Mouse (Mus musculus) lung, embryonic 15.5 days (tissue): ENCODE results near the gene Mrrf. TPM values are rescaled to one million over a fixed set of nuclear protein-coding genes. Genes with fewer than 3 reads are reported as not detected.

Experiments
- ATAC-seq: fragments of 200-750 bp; cut with Nextera tagmentation; 2 replicates; pipeline ENCODE4 v1.8.0; 2017; ENCODE audit warnings: moderate number of reproducible peaks, borderline replicate concordance; ENCODE audit not compliant: low FRiP score, low TSS enrichment; ENCODE audit errors: extremely low read depth
- H3K27ac ChIP-seq: fragments of 300-500 bp; sonication (generic); 2 replicates; pipeline ENCODE4 v1.5.1; 2015; ENCODE audit warnings: moderate library complexity, mild to moderate bottlenecking, inconsistent platforms
- H3K27me3 ChIP-seq: fragments of 300-500 bp; sonication (generic); 2 replicates; pipeline ENCODE4 v1.6.1; 2015; ENCODE audit warnings: inconsistent platforms
- H3K36me3 ChIP-seq: fragments of 300-500 bp; sonication (generic); 2 replicates; pipeline ENCODE4 v1.6.1; 2015; ENCODE audit warnings: inconsistent platforms
- H3K4me1 ChIP-seq: fragments of 300-500 bp; sonication (generic); 2 replicates; pipeline ENCODE4 v1.6.1; 2015; ENCODE audit warnings: inconsistent platforms
- H3K4me2 ChIP-seq: fragments of 300-500 bp; sonication (generic); 2 replicates; pipeline ENCODE4 v1.6.1; 2015; ENCODE audit warnings: inconsistent platforms, mild to moderate bottlenecking, moderate library complexity
- H3K4me3 ChIP-seq: fragments of 300-500 bp; sonication (generic); 2 replicates; pipeline ENCODE4 v1.5.1; 2015; ENCODE audit warnings: mild to moderate bottlenecking, inconsistent platforms
- H3K9ac ChIP-seq: fragments of 300-500 bp; sonication (generic); 2 replicates; pipeline ENCODE4 v1.6.1; 2015; ENCODE audit warnings: inconsistent platforms
- H3K9me3 ChIP-seq: fragments of 300-500 bp; sonication (generic); 2 replicates; pipeline ENCODE4 v1.6.1; 2016; ENCODE audit warnings: inconsistent platforms
- WGBS: fragments of 180-500 bp; shearing (Covaris S2); methylation state at CpG from one replicate; pipeline ENCODE4 v1.1.7; 2015; 5-methylcytosine and 5-hydroxymethylcytosine counted together
- polyA plus RNA-seq: library from polyadenylated mRNA; unstranded; fragments of >200 nt; fragmentation: Nextera tagmentation; extraction: Ambion mirVana; gene quantifications from 2 replicates; pipeline ENCODE4 v1.2.1, GENCODE M21; 2015

Gene Mrrf
- polyA plus RNA-seq, 1 experiment from 2014 or later = 31.1 TPM

- H3K9me3 ChIP-seq = no peaks in the 10 kb centered on the region
- peaks cover 32% of the 10 kb centered on the region for H3K4me1 ChIP-seq
- no peak overlapping the region for H3K4me2 ChIP-seq
- no peaks in the 10 kb centered on the region for H3K36me3 ChIP-seq
- no peaks in the 10 kb centered on the region for H3K27me3 ChIP-seq
- no peak overlapping the region for H3K27ac ChIP-seq
- H3K4me3 ChIP-seq = no peak overlapping the region
- ATAC-seq = no peak
- WGBS = 71% methylated on average over 4 of the region's 4 CpGs
- H3K9ac ChIP-seq = no peak overlapping the region
Measured at GRCm38 (mm10) chr2:36220891-36221290, 84.7 kb downstream of the Mrrf start.

GRCm38 (mm10) chr2:36222168-36222848 is 86.1 kb downstream of the Mrrf start:
- Histone ChIP-seq H3K9me3 (no peaks in the 10 kb centered on the region), H3K4me2 (no peak overlapping the region), H3K27me3 (0 out of 2 replicates have a peak, but pooled peaks cover 2% of the 10 kb centered on the region), H3K4me1 (peaks cover 18% of the 10 kb centered on the region), H3K36me3 (no peaks in the 10 kb centered on the region), H3K4me3 (no peak overlapping the region), H3K27ac (no peak overlapping the region), H3K9ac (no peak overlapping the region)
- WGBS = 59% methylated on average over 7 of the region's 7 CpGs
- no peak for ATAC-seq

DNA sequence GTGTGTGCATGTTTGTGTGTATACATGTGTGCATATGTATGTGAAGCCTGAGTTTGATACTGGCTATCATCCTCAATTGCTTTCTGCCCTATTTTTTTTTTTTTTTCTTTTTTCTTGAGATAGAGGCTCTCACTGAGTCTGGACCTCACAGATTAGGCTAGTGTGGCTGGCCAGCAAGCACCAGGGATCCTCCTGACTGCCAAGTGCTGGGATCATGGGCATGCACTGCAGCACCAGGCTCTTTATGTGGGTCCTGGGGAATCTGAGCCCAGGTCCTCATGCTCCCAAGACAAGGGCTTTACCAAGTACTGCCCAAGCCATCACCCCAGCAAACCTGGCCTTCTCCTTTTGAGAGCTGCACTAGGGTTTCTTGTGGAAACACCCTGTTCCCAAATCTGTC is 87.2 kb downstream of the Mrrf start:
- ATAC-seq = no peak
- no peaks in the 10 kb centered on the region for H3K36me3 ChIP-seq
- H3K9me3 ChIP-seq = no peaks in the 10 kb centered on the region
- no peak overlapping the region for H3K27ac ChIP-seq
- peaks cover 8% of the 10 kb centered on the region; the same call in 1 of the 2 replicates for H3K4me1 ChIP-seq
- H3K9ac ChIP-seq = no peak overlapping the region
- 0 out of 2 replicates have a peak, but pooled peaks cover 2% of the 10 kb centered on the region for H3K27me3 ChIP-seq
- no peak overlapping the region for H3K4me2 ChIP-seq
- H3K4me3 ChIP-seq = no peak overlapping the region

DNA sequence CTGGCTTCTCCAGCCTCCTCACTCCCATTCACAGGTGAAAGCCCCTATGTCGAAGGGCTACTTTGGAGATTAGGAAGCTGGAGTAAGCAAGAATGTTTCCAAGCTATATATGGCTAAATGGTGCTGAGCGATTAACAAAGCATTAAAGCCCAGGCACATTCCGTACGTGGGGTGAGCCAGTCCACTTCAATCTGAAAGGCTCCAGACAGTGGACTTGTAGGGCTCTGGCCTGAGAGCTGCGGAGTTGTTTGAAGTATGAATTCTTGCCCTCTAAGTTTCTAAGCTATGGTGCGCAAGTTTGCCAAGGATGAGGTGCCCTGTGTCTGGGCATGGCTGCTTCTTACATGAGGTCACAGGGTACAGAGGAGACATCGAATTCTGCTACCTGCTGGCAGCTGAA is 88.0 kb downstream of the Mrrf start:
- Histone ChIP-seq H3K4me3 (no peak overlapping the region), H3K4me2 (no peak overlapping the region), H3K27me3 (0 out of 2 replicates have a peak, but pooled peaks cover 2% of the 10 kb centered on the region), H3K9me3 (no peaks in the 10 kb centered on the region), H3K36me3 (no peaks in the 10 kb centered on the region), H3K9ac (no peak overlapping the region), H3K27ac (peak overlapping the region; percentile 8), H3K4me1 (peaks cover 8% of the 10 kb centered on the region; the same call in 1 of the 2 replicates)
- no peak for ATAC-seq
- WGBS = 68% methylated on average over 7 of the region's 7 CpGs

DNA sequence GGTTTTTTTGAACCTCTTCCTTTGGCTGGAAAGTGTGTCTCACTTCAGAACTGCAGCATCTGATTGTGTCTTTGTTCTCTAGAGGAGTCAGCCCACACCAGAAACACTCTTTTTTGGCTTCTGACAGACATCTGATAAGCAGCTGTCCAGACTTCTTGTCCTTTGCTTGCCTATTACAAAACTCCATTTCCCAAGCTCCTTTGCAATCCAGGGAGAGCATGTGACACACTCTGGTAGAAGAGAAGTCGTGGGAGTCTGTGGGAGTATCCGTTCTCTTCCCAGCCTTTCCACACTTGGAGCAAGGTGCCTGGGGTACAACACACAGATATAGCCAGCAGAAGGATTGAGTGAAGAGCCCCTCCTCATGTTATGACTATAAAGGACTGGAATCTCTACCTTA is 88.4 kb downstream of the Mrrf start:
- Histone ChIP-seq H3K4me2 (no peak overlapping the region), H3K9ac (no peak overlapping the region), H3K4me3 (no peak overlapping the region), H3K9me3 (no peaks in the 10 kb centered on the region), H3K27ac (peak overlapping the region; percentile 8; the same call in 1 of the 2 replicates), H3K27me3 (0 out of 2 replicates have a peak, but pooled peaks cover 2% of the 10 kb centered on the region), H3K36me3 (no peaks in the 10 kb centered on the region), H3K4me1 (peaks cover 9% of the 10 kb centered on the region; the same call in 1 of the 2 replicates)
- WGBS = 18% methylated on average over 2 of the region's 2 CpGs
- no peak for ATAC-seq

DNA sequence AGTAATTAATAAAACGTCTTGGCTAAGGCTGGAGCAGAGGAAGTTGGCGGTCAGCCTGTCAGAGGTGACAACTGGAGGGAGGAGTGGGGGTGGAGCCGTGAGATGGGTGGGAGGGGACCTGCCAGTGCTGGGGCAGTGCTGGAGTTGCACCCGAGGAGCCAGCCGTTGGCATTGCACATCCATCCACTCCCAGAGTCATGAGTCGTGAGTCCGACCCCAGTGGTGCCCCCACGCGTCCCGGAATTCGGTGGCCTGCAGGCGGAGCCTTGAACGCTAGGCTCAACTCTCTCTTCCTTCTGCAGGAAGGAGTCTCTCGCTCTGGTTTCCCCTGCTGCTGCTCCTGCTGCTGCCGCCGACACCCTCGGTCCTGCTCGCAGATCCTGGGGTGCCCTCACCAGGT is 94.2 kb downstream of the Mrrf start, which contains the start of gene Ptgs1:
Gene Ptgs1 (plus strand): TSS at position 61 of the 400 bp plus-strand sequence.
- H3K9ac ChIP-seq = peak within 1 kb of the TSS; percentile 71
- H3K27me3 ChIP-seq = 0 out of 2 replicates have a peak, but pooled peaks cover 2% of the 10 kb centered on the region
- H3K4me3 ChIP-seq = peak within 1 kb of the TSS; percentile 60
- H3K9me3 ChIP-seq = no peaks in the 10 kb centered on the region
- WGBS = under 1% methylated on average over 18 of the region's 18 CpGs
- H3K36me3 ChIP-seq = no peaks in the 10 kb centered on the region
- peak within 1 kb of the TSS; percentile 61 for H3K27ac ChIP-seq
- peak; percentile 74 for ATAC-seq
- peak within 1 kb of the TSS; percentile 96 for H3K4me2 ChIP-seq
- peaks cover 43% of the 10 kb centered on the region for H3K4me1 ChIP-seq

DNA sequence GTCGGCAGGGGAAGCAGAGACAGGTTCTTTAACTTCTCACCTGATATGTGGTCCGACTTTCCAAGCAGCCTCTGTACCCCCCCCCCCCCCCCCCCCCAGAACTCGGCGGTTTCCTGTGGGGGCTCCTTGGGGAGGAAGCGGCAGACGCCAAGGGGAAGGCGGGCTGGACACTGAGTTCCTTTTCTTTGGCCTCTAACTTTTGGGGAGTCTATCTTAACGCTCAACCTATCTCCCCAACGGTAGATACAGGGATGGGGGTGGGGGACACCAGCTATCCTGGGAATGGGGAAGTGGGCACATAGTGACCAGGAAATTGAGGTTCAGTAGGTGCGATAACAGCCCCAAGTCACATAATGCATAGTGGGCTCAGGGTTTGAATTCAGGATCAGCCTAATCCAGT is 94.8 kb downstream of the Mrrf start:
- Histone ChIP-seq H3K4me2 (peak overlapping the region; percentile 96), H3K4me1 (peaks cover 49% of the 10 kb centered on the region), H3K9me3 (no peaks in the 10 kb centered on the region), H3K27ac (0 out of 2 replicates have a peak overlapping the region, but pooled peaks have one; percentile 61), H3K4me3 (peak overlapping the region; percentile 60), H3K27me3 (0 out of 2 replicates have a peak, but pooled peaks cover 2% of the 10 kb centered on the region), H3K36me3 (no peaks in the 10 kb centered on the region), H3K9ac (peak overlapping the region; percentile 71)
- 19% methylated on average over 8 of the region's 10 CpGs for WGBS
- ATAC-seq = no peak

DNA sequence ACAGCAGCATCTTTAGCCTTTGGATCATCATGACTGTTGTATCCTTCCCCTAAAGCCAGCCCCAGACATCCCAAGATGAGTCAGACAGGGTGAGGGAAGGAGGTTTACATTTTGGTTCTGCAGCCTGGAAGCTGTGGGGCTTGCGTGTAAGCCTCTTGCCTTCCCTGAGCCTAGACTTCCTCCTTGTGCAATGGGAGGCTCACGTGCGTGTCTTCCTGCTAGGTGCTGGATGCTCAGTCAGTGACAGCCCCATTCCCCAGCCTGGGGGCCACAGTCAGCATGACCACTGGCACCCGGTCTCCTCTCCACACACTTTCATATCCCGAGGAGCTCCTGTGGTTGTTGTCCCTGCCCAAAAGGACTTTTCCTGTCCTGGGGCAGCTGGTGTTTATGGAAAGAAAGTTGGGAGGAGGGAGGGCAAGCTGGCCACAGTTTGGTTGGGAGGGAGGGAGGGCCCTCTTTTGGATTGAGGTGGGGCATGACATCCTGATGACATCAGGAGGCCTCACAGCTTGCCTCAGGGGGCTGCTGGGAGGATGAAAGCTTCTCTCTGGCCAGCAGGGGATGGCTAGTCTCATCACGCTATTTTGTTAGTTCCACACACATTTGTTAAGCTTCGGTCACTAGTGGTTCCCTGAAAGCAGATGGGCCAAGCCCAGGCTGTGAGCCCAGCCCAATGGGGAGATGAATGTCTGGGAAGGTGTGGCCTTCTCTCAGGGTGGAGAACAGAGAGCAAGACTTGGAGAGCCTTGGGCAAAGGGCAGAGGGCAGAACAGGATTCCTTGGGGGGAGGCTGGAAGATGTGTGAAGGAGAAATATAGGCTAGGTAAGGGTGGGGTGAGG is 98.6 kb downstream of the Mrrf start:
- ATAC-seq = peak; percentile 10; the same call in 1 of the 2 replicates
- H3K4me2 ChIP-seq = no peak overlapping the region
- H3K9ac ChIP-seq = no peak overlapping the region
- H3K9me3 ChIP-seq = no peaks in the 10 kb centered on the region
- no peaks in the 10 kb centered on the region for H3K27me3 ChIP-seq
- no peak overlapping the region for H3K4me3 ChIP-seq
- H3K4me1 ChIP-seq = peaks cover 63% of the 10 kb centered on the region
- 0 out of 2 replicates have a peak, but pooled peaks cover 2% of the 10 kb centered on the region for H3K36me3 ChIP-seq
- 42% methylated on average over 7 of the region's 7 CpGs for WGBS
- peak overlapping the region; percentile 79 for H3K27ac ChIP-seq

DNA sequence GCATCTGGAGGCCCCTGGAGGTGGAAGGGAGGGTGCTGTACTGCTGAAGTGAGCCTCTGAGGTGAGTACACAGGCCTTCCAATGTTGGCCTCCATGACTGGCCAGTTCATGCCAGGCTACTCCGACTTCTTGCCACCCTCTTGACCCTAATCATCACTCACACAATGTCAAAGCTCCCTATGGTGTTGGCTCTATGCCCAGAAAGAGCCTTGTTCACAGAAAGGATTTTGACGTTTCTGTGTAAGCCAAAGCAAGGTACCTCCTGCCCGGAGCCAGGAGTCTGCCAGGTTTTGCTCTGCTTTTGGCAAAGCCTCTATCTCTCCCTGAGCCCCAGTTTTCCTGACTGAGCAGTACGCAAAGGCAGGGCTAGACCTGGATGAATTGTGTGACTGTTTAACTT is 99.7 kb downstream of the Mrrf start:
- Histone ChIP-seq H3K27ac (peak overlapping the region; percentile 79), H3K9ac (no peak overlapping the region), H3K4me2 (peak overlapping the region; percentile 20; the same call in 1 of the 2 replicates), H3K4me3 (no peak overlapping the region), H3K36me3 (0 out of 2 replicates have a peak, but pooled peaks cover 2% of the 10 kb centered on the region), H3K9me3 (no peaks in the 10 kb centered on the region), H3K4me1 (peaks cover 52% of the 10 kb centered on the region), H3K27me3 (no peaks in the 10 kb centered on the region)
- ATAC-seq = peak; percentile 28; the same call in 1 of the 2 replicates
- WGBS = 6% methylated on average over 4 of the region's 4 CpGs

DNA sequence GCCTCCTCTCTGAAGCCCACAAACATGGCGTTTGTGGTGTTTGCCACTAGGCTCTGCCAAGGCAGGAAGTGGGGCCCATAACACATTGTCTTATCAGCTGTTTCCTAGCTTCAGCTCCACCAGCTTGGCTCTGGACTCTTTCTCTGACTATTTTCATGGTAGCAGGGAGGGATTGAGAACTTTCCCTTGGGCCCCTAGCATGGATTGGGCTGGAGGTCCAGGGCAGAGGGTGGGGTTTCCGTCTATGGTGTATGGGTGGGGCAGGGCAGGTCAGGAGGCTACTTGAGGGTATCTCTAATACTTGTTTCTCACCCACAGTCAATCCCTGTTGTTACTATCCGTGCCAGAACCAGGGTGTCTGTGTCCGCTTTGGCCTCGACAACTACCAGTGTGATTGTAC is 100.7 kb downstream of the Mrrf start:
- Histone ChIP-seq H3K27ac (peak overlapping the region; percentile 79), H3K4me1 (peaks cover 42% of the 10 kb centered on the region), H3K4me2 (no peak overlapping the region), H3K36me3 (peaks cover 9% of the 10 kb centered on the region; the same call in 1 of the 2 replicates), H3K4me3 (no peak overlapping the region), H3K9me3 (no peaks in the 10 kb centered on the region), H3K27me3 (no peaks in the 10 kb centered on the region), H3K9ac (no peak overlapping the region)
- WGBS = 83% methylated on average over 5 of the region's 5 CpGs
- ATAC-seq = no peak

DNA sequence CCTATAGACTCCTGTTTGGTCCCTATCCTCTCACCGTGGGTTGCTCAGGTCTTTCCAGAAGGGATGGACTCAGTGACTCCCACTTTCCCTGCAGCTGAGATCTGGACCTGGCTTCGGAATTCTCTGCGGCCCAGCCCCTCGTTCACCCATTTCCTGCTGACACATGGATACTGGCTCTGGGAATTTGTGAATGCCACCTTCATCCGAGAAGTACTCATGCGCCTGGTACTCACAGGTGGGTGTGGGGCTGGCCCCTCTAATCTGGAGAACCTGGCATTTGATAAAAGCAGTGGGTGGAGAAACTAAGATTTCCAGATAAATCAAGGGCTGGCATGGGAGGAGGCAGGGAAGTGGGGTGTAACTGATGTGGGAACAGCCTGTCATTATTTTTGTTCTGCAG is 101.4 kb downstream of the Mrrf start:
- ATAC-seq = peak; percentile 3
- H3K4me2 ChIP-seq = no peak overlapping the region
- 64% methylated on average over 6 of the region's 6 CpGs for WGBS
- no peaks in the 10 kb centered on the region for H3K9me3 ChIP-seq
- no peaks in the 10 kb centered on the region for H3K27me3 ChIP-seq
- H3K27ac ChIP-seq = 0 out of 2 replicates have a peak overlapping the region, but pooled peaks have one; percentile 79
- H3K4me3 ChIP-seq = no peak overlapping the region
- peaks cover 9% of the 10 kb centered on the region; the same call in 1 of the 2 replicates for H3K36me3 ChIP-seq
- peaks cover 39% of the 10 kb centered on the region for H3K4me1 ChIP-seq
- H3K9ac ChIP-seq = no peak overlapping the region
